Mouse (Mus musculus): ENCODE data around the gene Gdnf.

- no peak for TF ChIP-seq CTCF (IDR thresholded peaks at IDR 0.05; ENCODE audit: low read depth)
- no peak for TF ChIP-seq EP300 (optimal IDR thresholded peaks at IDR 0.05)
Observed at GRCm38 (mm10) chr15:7781517-7781916, 29.1 kb upstream of the Gdnf start.

All from stomach, postnatal 0 days (tissue).